ENCODE assay signal across 14 mouse cellular contexts in genomic region chr2:75072471-75072870, GRCm38 (mm10).
DNase-seq lines count a peak whose midpoint lies in the region; ATAC-seq and TF ChIP-seq lines count a peak whose summit lies in the region.
"Had no signal": no experiment of that assay in that cellular context is flagged by ENCODE, and none has a peak within 500 bp of the region (broad histone marks: within the 10 kb centered on the region; RNA-seq: fewer than 3 reads in every experiment).

No protein-coding gene starts in this region.

- no peak overlapping the region for H3K4me3 ChIP-seq in heart, embryonic 16.5 days (ENCODE audit: low read length)
- no peak overlapping the region for H3K4me3 ChIP-seq in heart, embryonic 10.5 days
- H3K4me3 ChIP-seq in midbrain, embryonic 13.5 days (replicated peaks): no peak overlapping the region
- no peak overlapping the region for H3K4me3 ChIP-seq in midbrain, postnatal 0 days (ENCODE audit: low read depth, low read length)
- H3K4me3 ChIP-seq in midbrain, embryonic 16.5 days (ENCODE audit: low read depth, low read length): no peak overlapping the region
- H3K4me3 ChIP-seq: myocyte had no signal

- 52% methylated on average over 8 of the region's 8 CpGs for WGBS in heart, embryonic 16.5 days
- 62% methylated on average over 8 of the region's 8 CpGs for WGBS in heart, embryonic 10.5 days
- WGBS in midbrain, embryonic 13.5 days: 36% methylated on average over 8 of the region's 8 CpGs
- 29% methylated on average over 8 of the region's 8 CpGs for WGBS in midbrain, postnatal 0 days
- 31% methylated on average over 8 of the region's 8 CpGs for WGBS in midbrain, embryonic 16.5 days

- no peaks in the 10 kb centered on the region for H3K9me3 ChIP-seq in heart, embryonic 16.5 days (replicated peaks; ENCODE audit: control insufficient read depth, low read length)
- no peaks in the 10 kb centered on the region for H3K9me3 ChIP-seq in heart, embryonic 10.5 days
- H3K9me3 ChIP-seq in midbrain, embryonic 13.5 days: no peaks in the 10 kb centered on the region
- H3K9me3 ChIP-seq in midbrain, postnatal 0 days (ENCODE audit: low read length): no peaks in the 10 kb centered on the region
- H3K9me3 ChIP-seq in midbrain, embryonic 16.5 days (replicated peaks; ENCODE audit: control insufficient read depth, low read length, poor library complexity, severe bottlenecking): no peaks in the 10 kb centered on the region

- 0 out of 2 replicates have a peak overlapping the region, but pooled peaks have one; percentile 26 for H3K27ac ChIP-seq in heart, embryonic 16.5 days (ENCODE audit: low read length)
- H3K27ac ChIP-seq in heart, embryonic 10.5 days: no peak overlapping the region
- H3K27ac ChIP-seq in midbrain, embryonic 13.5 days: peak overlapping the region; percentile 58
- no peak overlapping the region for H3K27ac ChIP-seq in midbrain, postnatal 0 days (ENCODE audit: low read depth, low read length)
- peak overlapping the region; percentile 28; the same call in 1 of the 2 replicates for H3K27ac ChIP-seq in midbrain, embryonic 16.5 days (ENCODE audit: low read length)
- H3K27ac ChIP-seq: kidney, postnatal 0 days; stomach, postnatal 0 days had no signal

- TF ChIP-seq POLR2A in brain, embryonic 14.5 days (IDR thresholded peaks at IDR 0.05; ENCODE audit: borderline replicate concordance, extremely low read depth, insufficient read depth, insufficient read length, poor library complexity, severe bottlenecking): no peak

- no peak overlapping the region for H3K4me2 ChIP-seq in heart, embryonic 16.5 days (ENCODE audit: low read depth, low read length)
- no peak overlapping the region for H3K4me2 ChIP-seq in midbrain, embryonic 13.5 days (replicated peaks)
- no peak overlapping the region for H3K4me2 ChIP-seq in midbrain, postnatal 0 days (ENCODE audit: low read depth, low read length, poor library complexity, severe bottlenecking)
- no peak overlapping the region for H3K4me2 ChIP-seq in midbrain, embryonic 16.5 days (ENCODE audit: low read length)

- H3K4me1 ChIP-seq in heart, embryonic 16.5 days (ENCODE audit: control insufficient read depth, insufficient read depth, low read length): no peaks in the 10 kb centered on the region; the same call in 1 of the 2 replicates
- H3K4me1 ChIP-seq in heart, embryonic 10.5 days: no peaks in the 10 kb centered on the region
- H3K4me1 ChIP-seq in midbrain, embryonic 13.5 days (replicated peaks): peaks cover 29% of the 10 kb centered on the region
- 0 out of 2 replicates have a peak, but pooled peaks cover 3% of the 10 kb centered on the region for H3K4me1 ChIP-seq in midbrain, postnatal 0 days (ENCODE audit: insufficient read depth, low read length)
- peaks cover 21% of the 10 kb centered on the region for H3K4me1 ChIP-seq in midbrain, embryonic 16.5 days (ENCODE audit: control insufficient read depth, insufficient read depth, low read length)

- H3K27me3 ChIP-seq in heart, embryonic 16.5 days (ENCODE audit: control insufficient read depth, insufficient read depth, low read length): no peaks in the 10 kb centered on the region
- no peaks in the 10 kb centered on the region for H3K27me3 ChIP-seq in heart, embryonic 10.5 days (ENCODE audit: insufficient read depth, poor library complexity, severe bottlenecking)
- H3K27me3 ChIP-seq in midbrain, embryonic 13.5 days: no peaks in the 10 kb centered on the region
- H3K27me3 ChIP-seq in midbrain, postnatal 0 days (ENCODE audit: insufficient read depth, low read length): no peaks in the 10 kb centered on the region
- H3K27me3 ChIP-seq in midbrain, embryonic 16.5 days (ENCODE audit: control insufficient read depth, insufficient read depth, low read depth, low read length): no peaks in the 10 kb centered on the region

- no peak for TF ChIP-seq CTCF in midbrain, postnatal 0 days (IDR thresholded peaks at IDR 0.05)
- TF ChIP-seq CTCF in brain, embryonic 14.5 days (IDR thresholded peaks at IDR 0.05; ENCODE audit: borderline replicate concordance, extremely low read depth, insufficient read depth, insufficient read length): no peak

- H3K9ac ChIP-seq in heart, embryonic 16.5 days (ENCODE audit: low read length): no peak overlapping the region
- H3K9ac ChIP-seq in midbrain, embryonic 13.5 days (replicated peaks): no peak overlapping the region
- no peak overlapping the region for H3K9ac ChIP-seq in midbrain, postnatal 0 days (replicated peaks; ENCODE audit: low read length, poor library complexity, severe bottlenecking)
- no peak overlapping the region; the same call in 1 of the 2 replicates for H3K9ac ChIP-seq in midbrain, embryonic 16.5 days (ENCODE audit: low read depth, low read length)
- H3K9ac ChIP-seq: liver, postnatal 0 days had no signal

- ATAC-seq in heart, embryonic 16.5 days (replicated peaks; ENCODE audit: extremely low read depth, insufficient read depth, low FRiP score): no peak
- no peak for ATAC-seq in midbrain, embryonic 13.5 days
- ATAC-seq in midbrain, postnatal 0 days (ENCODE audit: low FRiP score): no peak
- no peak for ATAC-seq in midbrain, embryonic 16.5 days
- ATAC-seq: liver, postnatal 0 days had no signal

- no peak for DNase-seq in heart, embryonic 10.5 days (ENCODE audit: low spot score)
- DNase-seq in midbrain, postnatal 0 days (ENCODE audit: low spot score): no peak
- peak; percentile 71 for DNase-seq in brain, embryonic 14.5 days (ENCODE audit: low read depth)
- DNase-seq in urinary bladder, postnatal 25 days (ENCODE audit: low spot score): no peak
- DNase-seq: cerebellum, adult 2 months; embryo, embryonic 11 days; liver, postnatal 0 days; retina, postnatal 1 day had no signal

- H3K36me3 ChIP-seq in heart, embryonic 16.5 days (ENCODE audit: control insufficient read depth, insufficient read depth): no peaks in the 10 kb centered on the region
- no peaks in the 10 kb centered on the region for H3K36me3 ChIP-seq in heart, embryonic 10.5 days
- H3K36me3 ChIP-seq in midbrain, embryonic 13.5 days: no peaks in the 10 kb centered on the region
- H3K36me3 ChIP-seq in midbrain, postnatal 0 days (ENCODE audit: insufficient read depth, low read length): no peaks in the 10 kb centered on the region
- no peaks in the 10 kb centered on the region for H3K36me3 ChIP-seq in midbrain, embryonic 16.5 days (ENCODE audit: control insufficient read depth, insufficient read depth, low read length)

Comparison
In these comparisons a context has a peak if more than half of its experiments do, and no peak if none do; other contexts are left out.
1. H3K27ac ChIP-seq: peak in heart, embryonic 16.5 days (single experiment), midbrain, embryonic 13.5 days (single experiment) and midbrain, embryonic 16.5 days (single experiment); none in heart, embryonic 10.5 days (single experiment) and midbrain, postnatal 0 days (single experiment).